Mouse (Mus musculus): ENCODE measurements around the gene Rapgef4.

GRCm38 (mm10) chr2:72054280-72054679, 73.2 kb downstream of the Rapgef4 start:
- TF ChIP-seq CTCF (IDR thresholded peaks at IDR 0.05; ENCODE audit: insufficient read depth, low read depth, low read length), result no peak
- no peak for TF ChIP-seq POLR2A (IDR thresholded peaks at IDR 0.05; ENCODE audit: insufficient read depth, low read depth, low read length)

All from olfactory bulb, adult 2 months (tissue).